8 mouse cellular contexts compared by ENCODE assay signal in genomic region chr15:93758204-93758836, GRCm38 (mm10).
DNase-seq lines count a peak whose midpoint lies in the region; ATAC-seq and TF ChIP-seq lines count a peak whose summit lies in the region.
"Had no signal": no experiment of that assay in that cellular context is flagged by ENCODE, and none has a peak within 500 bp of the region (broad histone marks: within the 10 kb centered on the region; RNA-seq: fewer than 3 reads in every experiment).

No protein-coding gene starts in this region.

- ATAC-seq in kidney, postnatal 0 days (replicated peaks; ENCODE audit: low FRiP score, low read depth), result no peak
- no peak for ATAC-seq in kidney, embryonic 14.5 days (ENCODE audit: low FRiP score, low TSS enrichment)
- peak; percentile 55; the same call in 1 of the 2 replicates for ATAC-seq in heart, embryonic 15.5 days (replicated peaks; ENCODE audit: insufficient number of reproducible peaks, insufficient read depth, low FRiP score, low read depth)
- no peak for ATAC-seq in hindbrain, embryonic 14.5 days (ENCODE audit: low FRiP score)
- ATAC-seq: intestine, postnatal 0 days had no signal

- no peak overlapping the region for H3K4me2 ChIP-seq in kidney, postnatal 0 days (ENCODE audit: low read length)
- no peak overlapping the region for H3K4me2 ChIP-seq in kidney, embryonic 14.5 days (replicated peaks; ENCODE audit: low read depth, low read length)
- H3K4me2 ChIP-seq in heart, embryonic 15.5 days, result no peak overlapping the region
- no peak overlapping the region for H3K4me2 ChIP-seq in hindbrain, embryonic 14.5 days (replicated peaks)

- no peak overlapping the region for H3K9ac ChIP-seq in kidney, postnatal 0 days (ENCODE audit: low read depth, low read length)
- H3K9ac ChIP-seq in kidney, embryonic 14.5 days (ENCODE audit: low read depth, low read length), result no peak overlapping the region
- H3K9ac ChIP-seq in heart, embryonic 15.5 days, result no peak overlapping the region
- no peak overlapping the region for H3K9ac ChIP-seq in hindbrain, embryonic 14.5 days

- H3K36me3 ChIP-seq in kidney, postnatal 0 days (ENCODE audit: insufficient read depth, low read length), result no peaks in the 10 kb centered on the region
- H3K36me3 ChIP-seq in kidney, embryonic 14.5 days (ENCODE audit: control insufficient read depth, insufficient read depth, low read length), result no peaks in the 10 kb centered on the region
- no peaks in the 10 kb centered on the region for H3K36me3 ChIP-seq in heart, embryonic 15.5 days
- no peaks in the 10 kb centered on the region for H3K36me3 ChIP-seq in hindbrain, embryonic 14.5 days (replicated peaks; ENCODE audit: control insufficient read depth, insufficient read depth)

- no peaks in the 10 kb centered on the region for H3K27me3 ChIP-seq in kidney, postnatal 0 days (ENCODE audit: insufficient read depth, low read length)
- no peaks in the 10 kb centered on the region for H3K27me3 ChIP-seq in kidney, embryonic 14.5 days (ENCODE audit: control insufficient read depth, insufficient read depth, low read length)
- no peaks in the 10 kb centered on the region for H3K27me3 ChIP-seq in heart, embryonic 15.5 days
- H3K27me3 ChIP-seq in hindbrain, embryonic 14.5 days (ENCODE audit: control insufficient read depth, insufficient read depth, low read length), result no peaks in the 10 kb centered on the region

- H3K4me1 ChIP-seq in kidney, postnatal 0 days (replicated peaks; ENCODE audit: insufficient read depth, low read length), result no peaks in the 10 kb centered on the region
- no peaks in the 10 kb centered on the region for H3K4me1 ChIP-seq in kidney, embryonic 14.5 days (ENCODE audit: control insufficient read depth, insufficient read depth, low read length)
- no peaks in the 10 kb centered on the region for H3K4me1 ChIP-seq in heart, embryonic 15.5 days (replicated peaks)
- H3K4me1 ChIP-seq in hindbrain, embryonic 14.5 days (replicated peaks; ENCODE audit: control insufficient read depth, insufficient read depth, low read length), result no peaks in the 10 kb centered on the region

- 59% methylated on average over 8 of the region's 8 CpGs for WGBS in kidney, postnatal 0 days
- whole genome bisulfite sequencing in kidney, embryonic 14.5 days, result 69% methylated on average over 8 of the region's 8 CpGs
- WGBS in heart, embryonic 15.5 days, result 49% methylated on average over 8 of the region's 8 CpGs
- WGBS in hindbrain, embryonic 14.5 days, result 92% methylated on average over 8 of the region's 8 CpGs

- TF ChIP-seq CTCF in kidney, postnatal 0 days (IDR thresholded peaks at IDR 0.05; ENCODE audit: low read depth), result no peak

- DNase-seq in kidney, postnatal 0 days (ENCODE audit: low spot score), result peak; percentile 59
- peak; percentile 55 for DNase-seq in gastrocnemius, postnatal 10 days
- DNase-seq in lung, postnatal 14 days, result peak; percentile 41
- DNase-seq in hindbrain, embryonic 14.5 days (ENCODE audit: low spot score), result no peak
- DNase-seq in embryo, embryonic 10.5 days (ENCODE audit: low spot score), result no peak

- no peaks in the 10 kb centered on the region for H3K9me3 ChIP-seq in kidney, postnatal 0 days (replicated peaks; ENCODE audit: low read length)
- no peaks in the 10 kb centered on the region for H3K9me3 ChIP-seq in kidney, embryonic 14.5 days (ENCODE audit: control insufficient read depth, low read length)
- H3K9me3 ChIP-seq in heart, embryonic 15.5 days (replicated peaks), result no peaks in the 10 kb centered on the region
- no peaks in the 10 kb centered on the region for H3K9me3 ChIP-seq in hindbrain, embryonic 14.5 days (ENCODE audit: control insufficient read depth, low read length)

- H3K4me3 ChIP-seq in kidney, postnatal 0 days (replicated peaks; ENCODE audit: low read depth, low read length), result no peak overlapping the region
- no peak overlapping the region for H3K4me3 ChIP-seq in kidney, embryonic 14.5 days (ENCODE audit: low read length)
- no peak overlapping the region for H3K4me3 ChIP-seq in heart, embryonic 15.5 days
- no peak overlapping the region for H3K4me3 ChIP-seq in hindbrain, embryonic 14.5 days (replicated peaks; ENCODE audit: low read length)

- H3K27ac ChIP-seq in kidney, postnatal 0 days, result no peak overlapping the region
- no peak overlapping the region for H3K27ac ChIP-seq in kidney, embryonic 14.5 days (ENCODE audit: low read depth, low read length)
- peak overlapping the region; percentile 41; the same call in 1 of the 2 replicates for H3K27ac ChIP-seq in heart, embryonic 15.5 days
- no peak overlapping the region for H3K27ac ChIP-seq in hindbrain, embryonic 14.5 days

Comparison
In these comparisons a context has a peak if more than half of its experiments do, and no peak if none do; other contexts are left out.
1. DNase-seq: peak in kidney, postnatal 0 days (single experiment), gastrocnemius, postnatal 10 days (single experiment) and lung, postnatal 14 days (single experiment); none in hindbrain, embryonic 14.5 days (single experiment) and embryo, embryonic 10.5 days (single experiment).